Mouse (Mus musculus): ENCODE data around the gene Wdr41. TPM values are rescaled to one million over a fixed set of nuclear protein-coding genes. Genes with fewer than 3 reads are reported as not detected.

Gene Wdr41
- polyA plus RNA-seq, 1 experiment from 2014 or later = 15.1 TPM

- DNase-seq (ENCODE audit: low read depth, low spot score) (no peak), ATAC-seq (no peak)
- POLR2A ChIA-PET = interaction anchor here (0.6 kb wide), 1 partner anchor 186 kb away, joined by 3 read pairs; no protein-coding TSS in a partner anchor
- in situ Hi-C loops (cut with MboI; ENCODE audit: low pct_unique_long_range_greater_than_20kb) = no loop called here
- CTCF ChIA-PET = interaction anchor here (0.9 kb wide), 1 partner anchor 10 kb away, joined by 3 read pairs; no protein-coding TSS in a partner anchor
- no peak for TF ChIP-seq CTCF (IDR thresholded peaks at IDR 0.05)
- no peaks in the 10 kb centered on the region for H3K27me3 ChIP-seq
Observed at GRCm38 (mm10) chr13:95032973-95033372, 56.8 kb downstream of the Wdr41 start.

GRCm38 (mm10) chr13:95034094-95034493, 58.0 kb downstream of the Wdr41 start:
- no peak for TF ChIP-seq CTCF (IDR thresholded peaks at IDR 0.05)
- DNase-seq (ENCODE audit: low read depth, low spot score) = no peak

GRCm38 (mm10) chr13:95034715-95035114, 58.6 kb downstream of the Wdr41 start:
- CTCF ChIA-PET = interaction anchor here (1.3 kb wide), 1 partner anchor 11 kb away, joined by 3 read pairs; no protein-coding TSS in a partner anchor
- in situ Hi-C loops (cut with MboI; ENCODE audit: low pct_unique_long_range_greater_than_20kb) = no loop called here
- TF ChIP-seq CTCF (IDR thresholded peaks at IDR 0.05) = no peak

More at GRCm38 (mm10) chr13:95034094-95034493, 58.0 kb downstream of the Wdr41 start:
- in situ Hi-C loops (cut with MboI; ENCODE audit: low pct_unique_long_range_greater_than_20kb) = no loop called here
- no peaks in the 10 kb centered on the region for H3K27me3 ChIP-seq
- CTCF ChIA-PET = no interaction called here
- POLR2A ChIA-PET = no interaction called here
- no peak for ATAC-seq

GRCm38 (mm10) chr13:95038200-95038599, 62.1 kb downstream of the Wdr41 start:
- DNase-seq (ENCODE audit: low read depth, low spot score) (no peak), ATAC-seq (no peak)
- TF ChIP-seq CTCF (IDR thresholded peaks at IDR 0.05) = no peak
- CTCF ChIA-PET = no interaction called here
- H3K27me3 ChIP-seq = no peaks in the 10 kb centered on the region
- in situ Hi-C loops (cut with MboI; ENCODE audit: low pct_unique_long_range_greater_than_20kb) = no loop called here
- POLR2A ChIA-PET = interaction anchor here (0.7 kb wide), 1 partner anchor 122 kb away, joined by 4 read pairs; no protein-coding TSS in a partner anchor

More at GRCm38 (mm10) chr13:95034715-95035114, 58.6 kb downstream of the Wdr41 start:
- POLR2A ChIA-PET = no interaction called here
- H3K27me3 ChIP-seq = no peaks in the 10 kb centered on the region
- no peak for DNase-seq (ENCODE audit: low read depth, low spot score)
- no peak for ATAC-seq

GRCm38 (mm10) chr13:95040140-95040738, 64.1 kb downstream of the Wdr41 start:
- ChIA-PET CTCF (no interaction called here), POLR2A (no interaction called here)
- in situ Hi-C loops (cut with MboI; ENCODE audit: low pct_unique_long_range_greater_than_20kb) = no loop called here

GRCm38 (mm10) chr13:95044108-95044507, 68.0 kb downstream of the Wdr41 start:
- in situ Hi-C loops (cut with MboI; ENCODE audit: low pct_unique_long_range_greater_than_20kb) = no loop called here
- DNase-seq (ENCODE audit: low read depth, low spot score) (no peak), ATAC-seq (no peak)
- H3K27me3 ChIP-seq = no peaks in the 10 kb centered on the region
- ChIA-PET POLR2A (no interaction called here), CTCF (interaction anchor here (1.6 kb wide), 1 partner anchor 27 kb away, joined by 3 read pairs; no protein-coding TSS in a partner anchor)
- no peak for TF ChIP-seq CTCF (IDR thresholded peaks at IDR 0.05)

More at GRCm38 (mm10) chr13:95040140-95040738, 64.1 kb downstream of the Wdr41 start:
- no peaks in the 10 kb centered on the region for H3K27me3 ChIP-seq
- no peak for TF ChIP-seq CTCF (IDR thresholded peaks at IDR 0.05)
- no peak for ATAC-seq
- no peak for DNase-seq (ENCODE audit: low read depth, low spot score)

- DNase-seq (ENCODE audit: low read depth, low spot score) (no peak), ATAC-seq (no peak)
- in situ Hi-C loops (cut with MboI; ENCODE audit: low pct_unique_long_range_greater_than_20kb) = no loop called here
- CTCF ChIA-PET = interaction anchor here (0.6 kb wide), 1 partner anchor 20 kb away, joined by 3 read pairs; no protein-coding TSS in a partner anchor
- no peak for TF ChIP-seq CTCF (IDR thresholded peaks at IDR 0.05)
- no peaks in the 10 kb centered on the region for H3K27me3 ChIP-seq
- POLR2A ChIA-PET = interaction anchor here (0.7 to 1.1 kb wide), 2 partner anchors 63 to 282 kb away, joined by 5 to 6 read pairs; no protein-coding TSS in a partner anchor
Observed at GRCm38 (mm10) chr13:95050398-95050797, 74.3 kb downstream of the Wdr41 start.

- ATAC-seq (no peak), DNase-seq (ENCODE audit: low read depth, low spot score) (no peak)
- TF ChIP-seq CTCF (IDR thresholded peaks at IDR 0.05) = no peak
- H3K27me3 ChIP-seq = no peaks in the 10 kb centered on the region
- in situ Hi-C loops (cut with MboI; ENCODE audit: low pct_unique_long_range_greater_than_20kb) = no loop called here
- ChIA-PET CTCF (no interaction called here), POLR2A (interaction anchor here (0.7 kb wide), 1 partner anchor 74 kb away, joined by 3 read pairs; no protein-coding TSS in a partner anchor)
Observed at GRCm38 (mm10) chr13:95052421-95052820, 76.3 kb downstream of the Wdr41 start.

GRCm38 (mm10) chr13:95055742-95056388, 79.7 kb downstream of the Wdr41 start:
- no peak for ATAC-seq
- CTCF ChIA-PET = interaction anchor here (0.6 kb wide), 1 partner anchor 284 kb away, joined by 3 read pairs; no protein-coding TSS in a partner anchor
- no peak for DNase-seq (ENCODE audit: low read depth, low spot score)
- no peak for TF ChIP-seq CTCF (IDR thresholded peaks at IDR 0.05)
- H3K27me3 ChIP-seq = no peaks in the 10 kb centered on the region
- POLR2A ChIA-PET = no interaction called here
- in situ Hi-C loops (cut with MboI; ENCODE audit: low pct_unique_long_range_greater_than_20kb) = no loop called here

GRCm38 (mm10) chr13:95056501-95057280, 80.5 kb downstream of the Wdr41 start:
- no peak for DNase-seq (ENCODE audit: low read depth, low spot score)
- no peak for TF ChIP-seq CTCF (IDR thresholded peaks at IDR 0.05)
- ChIA-PET CTCF (no interaction called here), POLR2A (no interaction called here)
- H3K27me3 ChIP-seq = no peaks in the 10 kb centered on the region
- ATAC-seq = no peak
- in situ Hi-C loops (cut with MboI; ENCODE audit: low pct_unique_long_range_greater_than_20kb) = no loop called here
